Mouse (Mus musculus) kidney, postnatal 36 days (tissue): Measurements from ENCODE around the gene Klhl26.

Experiments used
- DNase-seq, 2 experiments: peaks; one replicate each; pipeline ENCODE4 v3.0.0; 2021 to 2022; ENCODE audit warnings: mixed read lengths in 2 of 2

The Klhl26 gene

DNA sequence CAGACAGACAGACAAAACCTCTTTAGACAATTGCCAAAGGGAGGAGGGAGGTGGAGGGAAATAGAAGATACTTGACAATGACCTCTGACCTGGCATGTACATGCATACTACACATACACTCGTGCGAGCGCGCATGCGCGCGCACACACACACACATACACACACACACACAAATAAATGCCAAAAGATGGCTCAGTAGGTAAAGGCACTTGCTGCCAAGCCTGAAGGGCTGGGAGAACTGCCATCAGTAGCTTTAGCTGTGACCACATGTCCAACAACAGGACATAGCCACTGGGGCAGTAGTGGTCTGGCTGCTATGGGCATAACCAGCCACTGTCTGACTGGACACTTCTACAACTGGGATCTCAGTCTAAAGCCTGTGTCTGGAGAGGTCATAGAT is 4.9 kb downstream of the Klhl26 start:
- no peak for DNase-seq

DNA sequence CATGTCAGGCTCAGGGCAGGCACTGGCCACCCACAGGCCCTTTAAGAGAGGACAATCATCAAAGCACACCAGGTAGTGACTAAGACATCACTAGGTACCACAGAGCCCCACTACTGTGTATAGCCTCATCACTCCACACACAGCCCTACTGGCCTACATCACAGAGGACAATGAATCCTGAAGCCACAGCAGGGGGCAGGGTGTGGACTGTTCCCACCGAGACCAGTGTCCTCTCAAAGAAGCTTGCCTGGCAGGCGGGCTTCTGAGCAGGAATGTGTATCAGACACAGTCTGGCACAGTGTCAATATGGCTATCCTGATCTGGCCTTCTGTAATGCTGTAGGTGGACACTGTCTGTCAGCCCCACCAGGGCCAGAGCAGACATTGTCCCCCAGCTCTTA is 6.8 kb downstream of the Klhl26 start:
- DNase-seq: no peak

DNA sequence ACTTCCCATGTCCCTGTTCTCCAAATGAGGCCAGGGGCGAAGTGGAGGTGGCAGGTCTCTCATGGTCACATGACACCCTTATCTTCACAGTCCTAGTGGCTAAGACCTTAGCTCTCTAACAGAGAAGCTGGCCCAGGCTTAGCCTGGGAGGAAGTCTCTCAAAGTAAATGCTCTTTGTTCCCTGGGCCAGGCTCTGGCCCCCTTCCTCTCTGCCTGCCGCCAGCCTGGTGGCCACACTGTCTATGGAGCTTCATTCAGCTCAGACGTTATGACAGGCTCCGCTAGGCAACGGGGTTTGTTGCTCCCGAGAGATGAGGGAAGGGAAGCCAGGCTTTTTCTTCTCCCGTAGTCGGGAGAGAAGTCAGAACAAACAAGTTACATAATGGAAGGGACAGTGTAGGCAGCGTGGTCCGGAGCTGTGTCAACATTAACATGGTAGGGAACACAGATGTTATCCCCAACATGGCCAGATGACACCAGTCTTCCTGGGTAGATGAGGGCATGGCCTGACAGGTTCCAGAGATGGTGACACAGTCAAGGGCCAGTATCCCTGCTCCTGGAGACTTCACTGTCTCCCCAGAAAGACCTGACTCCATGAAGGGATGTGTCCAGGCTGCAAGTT is 7.4 kb downstream of the Klhl26 start:
- no peak for DNase-seq

DNA sequence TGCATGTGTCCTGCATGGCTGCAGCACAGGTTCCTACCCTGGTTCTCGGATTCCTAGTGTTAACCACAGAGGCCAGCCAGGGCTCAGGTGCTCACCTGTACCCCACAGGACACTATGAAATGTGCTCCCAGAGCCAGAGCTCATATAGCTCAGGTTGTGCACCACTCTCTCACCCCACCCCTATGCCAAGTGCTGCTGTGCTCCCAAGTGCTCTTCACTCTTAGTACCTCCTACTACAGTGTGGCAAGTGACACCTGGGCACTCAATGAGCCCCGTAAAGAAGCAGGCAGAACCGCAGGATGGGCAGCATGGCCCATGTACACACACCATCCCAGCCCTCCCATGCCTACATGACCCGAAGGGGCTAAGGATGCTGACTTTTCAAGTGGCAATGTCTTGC is 8.0 kb downstream of the Klhl26 start:
- no peak for DNase-seq

DNA sequence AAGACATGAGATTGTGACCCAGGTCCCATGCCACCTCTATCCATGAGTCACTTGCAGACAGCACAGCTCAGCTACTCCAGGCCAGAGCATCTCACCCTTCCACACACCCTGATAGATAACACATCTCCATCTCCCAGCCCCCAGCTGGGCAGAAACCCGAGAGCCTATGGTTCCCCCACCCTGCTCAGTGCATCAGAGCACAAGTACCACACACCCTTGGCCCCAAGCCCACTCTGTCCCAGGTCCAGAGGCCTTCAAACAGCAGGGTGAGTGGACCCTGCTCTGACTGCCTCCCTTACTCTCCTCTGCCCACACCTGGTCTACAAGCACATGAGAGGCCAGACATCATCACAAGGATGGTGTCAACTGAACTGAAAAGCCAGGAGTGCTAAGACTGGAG is 8.9 kb downstream of the Klhl26 start:
- no peak for DNase-seq

DNA sequence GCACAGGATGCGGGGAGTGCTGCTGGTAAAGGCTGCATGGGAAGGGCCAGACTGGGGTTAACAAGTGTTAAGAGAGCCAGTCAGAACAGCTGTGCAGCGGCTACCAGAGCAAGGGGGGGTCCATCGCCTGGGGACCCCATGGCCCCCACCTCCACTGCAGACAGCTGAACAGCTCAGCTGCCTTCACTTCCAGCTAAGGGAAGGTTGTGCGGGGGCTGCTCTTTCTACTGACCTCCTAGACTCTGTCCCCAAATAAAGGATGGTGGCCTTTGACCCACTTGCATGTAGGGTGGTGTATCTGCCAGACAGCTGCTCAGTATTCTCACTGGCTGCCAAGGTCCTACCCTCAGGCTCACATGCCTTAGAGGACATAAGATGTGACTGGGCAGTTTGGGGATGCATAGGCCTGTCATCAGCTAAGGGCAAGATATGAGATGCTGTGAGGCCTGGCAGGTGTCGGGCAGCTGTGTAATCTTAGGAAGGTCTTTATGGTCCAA is 9.5 kb downstream of the Klhl26 start:
- no peak for DNase-seq

DNA sequence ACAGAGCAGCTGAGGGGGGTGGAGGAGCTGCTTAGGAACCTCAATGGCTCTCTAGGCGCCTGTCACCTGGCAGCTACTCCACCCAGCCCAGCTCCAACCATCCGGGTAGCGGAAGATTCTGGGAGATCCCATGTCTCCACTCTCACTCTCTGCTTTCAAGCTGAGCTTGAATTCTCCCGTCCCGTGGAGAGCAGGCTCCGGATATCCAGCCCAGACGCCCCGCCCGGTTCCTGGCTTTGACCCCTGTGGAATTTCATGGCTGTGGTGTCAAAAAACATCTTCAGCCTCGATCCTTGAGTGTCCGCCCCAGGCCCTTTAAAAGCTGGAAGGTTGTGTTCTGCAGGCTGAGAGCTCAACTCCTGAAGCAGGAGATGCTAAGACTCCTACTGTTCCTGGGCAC is 10.0 kb downstream of the Klhl26 start:
- peak; percentile 51 to 67 for DNase-seq

DNA sequence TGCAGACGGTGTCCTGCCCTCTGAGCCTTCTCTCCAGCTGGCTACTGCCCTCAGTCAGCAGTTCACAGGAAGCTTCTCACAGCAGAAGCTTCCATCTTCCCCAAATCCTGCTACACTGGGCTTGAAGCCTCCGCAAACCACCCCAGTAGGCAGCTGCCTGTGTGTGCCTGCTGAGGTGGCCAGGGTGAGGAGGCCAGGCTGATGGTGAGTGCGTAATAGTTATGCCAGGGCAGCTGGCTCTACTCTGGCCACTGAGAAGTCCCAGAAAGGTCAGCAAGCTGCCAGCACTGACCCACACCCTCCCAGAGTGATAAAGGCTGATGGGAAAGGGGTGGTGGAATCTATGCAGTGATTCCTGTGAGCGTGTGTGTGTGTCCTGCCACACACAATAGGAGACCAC is 10.5 kb downstream of the Klhl26 start:
- DNase-seq: no peak

DNA sequence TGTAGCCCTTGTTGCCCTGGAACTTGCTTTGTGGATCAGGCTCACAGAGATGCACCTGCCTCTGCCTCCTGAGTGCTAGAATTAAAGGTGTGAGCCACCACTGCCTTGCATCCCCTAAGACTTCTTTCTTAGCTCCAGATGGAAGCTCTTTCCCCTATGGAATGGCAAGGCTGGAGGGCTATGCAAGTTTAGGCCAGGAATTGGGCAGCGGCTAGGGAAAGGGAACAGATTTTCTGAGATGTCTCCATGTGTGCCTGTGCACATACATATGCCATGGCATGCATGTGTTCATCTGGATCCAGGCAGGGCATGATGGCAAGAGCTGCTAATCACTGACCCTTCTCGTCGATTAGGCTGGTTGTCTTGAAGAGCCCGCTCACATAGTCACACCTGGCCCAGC is 11.1 kb downstream of the Klhl26 start:
- DNase-seq: no peak

DNA sequence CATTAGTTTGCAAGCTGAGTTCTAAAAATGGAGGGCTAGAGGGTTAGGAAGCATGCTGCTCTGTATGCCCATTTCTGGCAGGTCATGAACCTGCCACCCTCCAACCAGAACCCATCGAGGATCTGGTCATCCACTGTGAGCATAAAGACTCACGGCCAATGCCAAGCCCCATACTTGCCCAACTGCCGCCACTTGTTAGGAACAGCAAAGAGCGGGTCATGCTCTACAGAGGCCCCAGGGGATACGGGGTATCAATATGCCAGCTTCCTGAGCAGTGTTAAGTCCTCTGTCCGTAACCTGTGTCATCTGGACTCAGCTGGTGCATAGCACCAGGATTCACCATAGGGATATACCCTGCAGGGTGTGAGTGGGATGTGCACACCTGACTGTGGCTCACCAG is 12.6 kb downstream of the Klhl26 start:
- DNase-seq: no peak

DNA sequence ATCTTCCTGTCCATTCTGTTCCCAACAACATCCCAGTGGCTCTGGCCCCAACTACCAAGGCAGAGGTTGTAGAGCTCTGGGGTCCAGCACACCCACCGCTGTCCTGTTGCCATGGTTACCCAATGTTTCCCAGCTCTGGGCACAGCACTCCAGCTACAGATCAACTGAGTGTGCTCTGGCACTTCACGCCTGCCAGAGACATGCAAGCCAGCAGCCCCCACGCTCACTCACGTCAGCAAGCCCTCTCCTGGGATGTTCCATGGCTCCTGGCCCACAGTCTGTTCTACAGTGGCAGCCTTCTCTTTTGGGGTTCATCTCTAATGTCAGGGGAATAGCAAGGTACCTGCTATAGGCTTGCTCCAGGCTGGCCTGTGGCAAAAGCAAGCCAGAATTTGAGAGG is 13.5 kb downstream of the Klhl26 start:
- no peak for DNase-seq

DNA sequence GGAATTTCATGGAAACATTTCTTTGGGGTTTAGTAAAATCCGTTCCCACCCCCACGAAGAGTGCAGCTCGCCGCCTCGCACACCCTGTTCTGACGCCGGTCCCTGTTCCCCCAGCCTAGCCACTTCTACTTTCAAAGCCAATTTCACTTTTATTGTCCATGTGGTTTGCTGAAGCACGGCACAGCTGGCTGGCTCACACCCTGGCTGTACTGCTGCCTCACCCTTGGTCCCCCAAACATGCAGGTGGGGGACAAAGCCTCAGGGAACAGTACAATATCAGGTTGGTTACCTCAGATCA is 14.3 kb downstream of the Klhl26 start:
- DNase-seq: no peak

DNA sequence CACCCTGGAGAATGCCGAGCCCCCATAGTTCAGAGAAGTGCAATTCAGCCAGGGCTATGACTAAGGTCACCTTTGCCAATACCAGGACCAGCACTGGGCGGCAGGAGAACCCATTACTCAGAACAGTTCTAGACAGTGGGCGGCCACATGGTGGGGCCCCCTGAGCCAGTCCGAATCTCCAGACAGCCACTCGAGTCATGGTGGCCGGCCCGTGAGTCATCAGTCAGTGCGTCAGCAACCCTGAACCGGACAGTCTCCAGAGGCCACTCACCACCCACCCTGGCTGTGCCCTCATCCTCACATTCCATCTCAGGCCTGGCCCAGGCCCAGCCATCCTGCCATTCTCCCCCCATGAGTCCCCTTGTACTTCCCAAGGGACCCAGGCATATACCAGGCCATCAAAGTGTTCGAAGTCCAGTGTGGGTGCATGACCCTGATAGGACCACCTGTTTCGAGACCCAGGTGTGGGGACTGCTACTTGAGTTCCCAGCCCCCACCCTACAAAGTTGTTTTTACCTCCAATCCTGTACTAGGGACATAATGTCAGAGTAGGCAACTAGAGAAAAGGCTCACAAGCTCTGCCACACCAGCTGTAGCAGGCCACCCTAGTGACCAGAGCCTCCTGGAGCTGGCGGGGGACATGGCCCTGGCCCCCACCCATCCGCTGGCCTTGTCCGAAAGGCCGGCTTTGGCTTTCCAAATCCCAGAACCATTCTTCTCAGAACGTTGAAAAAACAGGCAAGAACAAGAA is 14.8 kb downstream of the Klhl26 start:
- no peak for DNase-seq

DNA sequence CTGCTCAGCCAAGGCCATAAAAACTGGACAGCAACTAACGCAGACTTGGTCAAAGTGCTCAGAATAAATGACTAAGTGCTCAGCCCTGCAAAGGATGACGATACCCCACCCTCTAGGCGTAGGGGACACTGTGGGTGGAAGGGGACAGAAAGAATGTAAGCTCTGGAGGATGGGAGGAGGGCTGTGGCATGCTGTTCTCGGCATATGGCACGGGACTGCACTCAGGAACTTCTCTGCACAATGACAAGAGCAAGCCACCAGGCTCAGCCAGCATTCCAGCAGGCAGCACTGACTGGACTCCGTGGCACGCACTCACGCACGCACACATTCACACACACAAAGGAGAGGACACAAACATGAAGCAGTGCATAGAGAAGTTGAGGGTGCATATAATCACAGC is 16.2 kb downstream of the Klhl26 start:
- DNase-seq: no peak

DNA sequence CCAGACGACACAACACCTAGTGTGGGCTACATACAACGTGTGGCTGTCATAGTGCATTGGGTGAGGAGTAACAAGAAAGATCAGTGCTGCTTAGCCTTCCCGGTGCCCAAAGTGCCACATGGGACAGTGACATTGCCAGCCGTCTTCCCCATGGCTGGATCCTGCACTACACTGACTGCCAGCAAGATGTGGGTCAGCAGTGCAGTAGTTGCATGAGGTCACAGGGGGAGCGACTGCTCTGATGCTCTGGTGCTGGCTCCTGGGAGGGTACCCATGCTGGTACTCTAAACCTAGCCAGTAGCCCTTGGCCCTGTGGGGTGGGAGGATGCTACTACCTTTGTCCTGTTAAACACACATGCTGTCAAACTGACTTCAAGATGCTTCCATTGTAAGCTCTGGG is 16.6 kb downstream of the Klhl26 start:
- DNase-seq: no peak

DNA sequence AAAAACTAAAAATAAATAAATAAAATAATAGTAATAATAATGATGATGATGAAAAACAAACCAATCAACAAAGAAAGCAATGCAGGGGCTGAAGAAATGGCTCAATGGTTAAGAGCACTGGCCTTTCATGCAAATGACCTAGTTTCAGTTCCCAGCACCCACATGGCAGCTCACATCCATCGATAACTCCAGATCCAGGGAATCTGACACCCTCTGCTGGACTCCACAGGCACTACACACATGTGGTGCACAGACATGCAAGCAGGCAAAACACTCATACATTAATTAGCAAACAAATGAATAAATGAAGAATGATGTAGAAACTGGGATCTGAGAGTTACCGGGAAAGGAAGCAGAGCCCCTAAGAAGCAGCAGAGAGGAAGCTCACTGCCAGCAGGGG is 17.1 kb downstream of the Klhl26 start:
- no peak for DNase-seq

DNA sequence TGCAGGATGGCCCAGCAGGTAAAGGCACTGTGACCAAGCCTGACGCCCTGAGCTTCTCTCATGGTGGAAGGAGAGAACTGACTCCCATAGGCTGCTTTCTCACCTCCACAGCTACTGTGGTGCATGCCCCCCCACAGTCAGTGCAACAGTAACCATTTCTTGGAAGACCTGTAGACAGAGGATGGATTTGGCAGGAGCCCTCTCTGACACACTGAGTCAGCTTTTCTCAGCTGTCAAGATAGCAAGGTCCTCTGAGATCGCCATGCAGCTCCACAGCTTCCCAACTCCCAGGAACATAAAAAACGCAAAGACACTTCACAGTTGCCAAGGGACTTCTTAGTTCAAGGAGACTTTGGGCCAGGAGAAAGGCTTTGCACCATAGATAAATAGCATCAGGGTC is 18.3 kb downstream of the Klhl26 start:
- DNase-seq: no peak

DNA sequence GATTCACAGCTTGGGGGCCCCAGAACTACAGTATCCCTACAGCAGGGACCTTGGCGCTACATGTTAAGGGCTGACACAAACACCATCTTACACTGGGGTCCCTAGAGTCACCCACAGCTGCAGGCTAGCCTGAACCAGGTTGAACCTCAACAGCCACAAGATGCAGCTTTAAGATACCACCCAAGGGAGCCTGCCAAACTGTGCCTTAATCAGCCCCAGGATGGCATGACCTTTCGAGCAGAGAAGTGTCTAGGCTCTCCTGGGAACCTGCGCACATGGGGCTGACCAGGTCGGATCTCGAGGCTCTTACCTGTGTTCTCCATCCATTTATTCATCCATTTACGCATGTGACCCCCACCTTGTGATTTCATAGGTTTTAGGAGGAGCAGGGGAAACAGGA is 18.9 kb downstream of the Klhl26 start:
- DNase-seq: no peak

DNA sequence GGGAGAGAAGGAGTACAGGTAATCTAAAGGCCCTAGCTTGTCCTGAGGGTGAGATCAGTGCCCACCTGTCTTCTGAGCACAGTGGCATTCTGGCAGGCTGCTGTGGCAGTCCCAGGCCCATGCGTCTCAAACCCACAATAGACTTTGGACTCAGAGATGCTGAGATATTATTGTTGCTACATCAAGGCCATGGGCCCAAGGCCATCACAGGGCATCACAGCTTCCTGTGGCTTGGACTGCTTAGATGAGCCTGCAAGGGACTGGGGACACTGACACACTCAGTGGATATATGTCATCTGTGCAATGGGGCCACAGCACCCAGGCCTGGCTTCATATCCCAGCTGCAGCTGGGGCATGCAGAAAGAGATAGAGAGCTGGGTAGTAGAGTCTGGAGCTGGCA is 19.8 kb downstream of the Klhl26 start:
- no peak for DNase-seq

DNA sequence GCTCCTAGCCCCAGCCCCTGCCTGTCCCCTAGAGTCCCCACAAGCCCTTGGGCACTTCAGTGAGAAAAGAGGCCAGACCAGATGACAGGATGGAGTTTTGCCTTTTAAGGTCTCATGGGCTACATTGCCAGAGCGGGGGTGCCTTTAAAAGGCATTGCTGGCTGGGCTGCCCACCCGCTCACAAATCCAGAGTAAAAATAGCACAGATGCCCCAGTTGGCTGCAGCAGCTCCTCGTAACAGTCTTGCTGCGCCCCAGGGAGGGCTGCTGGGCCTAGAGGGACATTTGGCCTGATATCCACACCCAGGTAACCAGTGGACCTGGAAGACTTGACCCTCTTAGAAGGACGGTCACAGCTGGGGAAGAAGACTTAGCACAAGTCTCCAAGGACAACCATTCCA is 22.9 kb downstream of the Klhl26 start:
- no peak for DNase-seq

DNA sequence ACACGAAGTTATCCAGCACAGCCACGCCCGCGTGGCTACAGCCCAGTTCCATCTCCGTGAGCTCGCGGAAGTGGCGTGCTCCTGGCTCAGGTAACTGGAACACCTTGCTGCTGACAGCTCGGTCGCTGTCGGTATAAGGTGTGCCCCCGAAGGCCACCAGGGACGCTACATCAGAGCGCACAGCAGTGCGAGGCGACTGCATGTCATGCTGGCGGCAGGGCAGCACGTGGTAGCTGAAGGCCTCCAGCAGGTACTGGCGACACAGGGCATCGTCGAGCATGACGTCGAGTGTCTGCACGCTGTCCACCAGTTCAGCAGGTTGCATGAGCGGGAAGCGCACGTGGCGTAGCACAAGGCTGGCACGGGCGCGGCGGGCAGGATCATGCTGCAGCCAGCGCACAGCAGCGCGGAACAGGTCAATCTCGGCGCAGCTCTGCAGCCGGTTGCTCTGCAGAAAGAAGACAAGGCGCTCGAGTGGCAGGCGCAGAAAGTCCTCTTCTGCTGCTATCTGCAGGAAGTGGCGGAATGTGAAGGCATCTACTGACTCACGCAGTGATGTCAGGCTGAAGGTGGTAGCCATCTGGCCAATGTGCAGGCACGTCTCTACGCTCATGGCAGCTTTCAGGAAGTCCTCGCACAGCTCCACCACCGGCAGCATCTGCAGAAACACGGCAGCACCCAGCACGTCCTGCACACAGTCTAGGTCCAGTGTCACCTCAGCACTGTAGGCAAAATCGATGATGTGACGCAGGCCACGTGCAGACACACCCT is 24.4 kb downstream of the Klhl26 start:
- no peak for DNase-seq

DNA sequence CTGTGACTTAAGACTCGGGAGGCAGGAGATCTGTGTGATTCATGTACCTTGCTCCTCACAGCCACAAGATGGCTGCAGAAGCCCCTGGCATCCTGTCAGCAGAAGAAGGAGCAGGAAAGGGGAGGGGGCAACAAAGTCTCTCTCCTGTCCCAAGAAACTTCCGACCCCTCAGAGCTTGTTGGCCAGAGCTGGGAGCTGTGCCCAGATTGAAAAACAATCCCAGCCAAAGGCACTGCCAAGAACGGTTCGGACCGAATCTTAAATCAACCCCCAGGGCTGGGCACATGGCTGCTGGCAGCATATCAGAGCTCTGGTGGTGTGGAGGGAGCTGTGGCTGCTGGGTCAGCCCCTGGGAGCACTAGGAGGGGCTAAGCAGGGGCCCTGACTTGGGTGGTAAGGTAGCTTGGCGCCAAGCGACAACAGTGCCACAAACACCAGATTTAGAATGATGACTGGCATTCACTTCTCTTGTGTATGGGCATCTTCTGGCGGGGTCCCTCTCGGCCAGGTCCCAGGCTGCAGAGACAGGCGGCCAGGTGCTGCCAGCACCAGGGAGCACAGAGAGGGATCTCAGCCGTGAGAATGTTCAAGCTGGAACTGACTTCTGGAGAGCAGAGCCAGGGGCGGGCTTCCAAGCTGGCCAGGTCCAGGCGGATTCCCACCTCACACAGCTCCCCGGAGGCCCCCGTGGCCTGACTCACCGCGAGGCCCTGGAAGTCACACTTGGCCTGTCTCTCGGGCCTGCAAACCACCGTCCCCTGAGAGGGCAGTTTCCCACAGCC is 28.9 kb downstream of the Klhl26 start:
- peak in 1 of 2 experiments; percentile 6 for DNase-seq

DNA sequence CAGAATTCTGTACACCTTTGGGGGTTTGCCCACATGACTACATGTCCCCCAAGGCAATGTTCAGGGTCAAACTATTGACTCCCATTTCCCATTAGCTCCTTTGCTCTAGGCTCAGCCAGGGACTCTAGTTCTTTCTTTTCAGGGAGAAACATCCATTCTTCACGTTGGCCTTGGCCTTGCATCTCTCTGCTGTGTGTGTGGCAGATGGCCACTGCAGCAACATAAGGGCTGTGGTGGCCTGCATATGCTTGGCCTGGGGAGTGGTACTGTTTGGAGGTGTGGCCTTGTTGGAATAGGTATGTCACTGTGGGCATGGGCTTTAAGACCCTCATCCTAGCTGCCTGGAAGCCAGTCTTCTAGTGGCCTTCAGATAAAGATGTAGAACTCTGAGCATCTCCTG is 30.8 kb downstream of the Klhl26 start:
- no peak for DNase-seq
